Mouse (Mus musculus): ENCODE measurements around the gene Cnih2.

- TF ChIP-seq POLR2A (IDR thresholded peaks at IDR 0.05; ENCODE audit: insufficient read depth, low read depth, low read length) = no peak
- TF ChIP-seq CTCF (IDR thresholded peaks at IDR 0.05) = no peak
- TF ChIP-seq EP300 (IDR thresholded peaks at IDR 0.05; ENCODE audit: insufficient read depth, low read depth, low read length) = no peak
These were observed 25.8 kb upstream of the Cnih2 start for GRCm38 (mm10) chr19:5124055-5124614.

Measured in heart, adult 2 months (tissue).